Mouse (Mus musculus) thymus, adult 2 months (tissue): ENCODE measurements around the gene Cbx7.

Source experiments
- CTCF ChIP-seq: fragments of 200-500 bp; IDR thresholded peaks from 2 replicates; pipeline ENCODE4 v1.5.1; 2012; ENCODE audit warnings: mild to moderate bottlenecking, control low read depth, low read length, moderate library complexity, borderline replicate concordance; ENCODE audit not compliant: control insufficient read depth, poor library complexity, insufficient read depth; ENCODE audit errors: extremely low read depth
- POLR2A ChIP-seq: fragments of 200-500 bp; IDR thresholded peaks from 2 replicates; pipeline ENCODE4 v1.6.1; 2012; ENCODE audit warnings: mild to moderate bottlenecking, low read length, control low read depth, moderate library complexity; ENCODE audit not compliant: control insufficient read depth, poor library complexity, insufficient read depth; ENCODE audit errors: extremely low read depth

DNA sequence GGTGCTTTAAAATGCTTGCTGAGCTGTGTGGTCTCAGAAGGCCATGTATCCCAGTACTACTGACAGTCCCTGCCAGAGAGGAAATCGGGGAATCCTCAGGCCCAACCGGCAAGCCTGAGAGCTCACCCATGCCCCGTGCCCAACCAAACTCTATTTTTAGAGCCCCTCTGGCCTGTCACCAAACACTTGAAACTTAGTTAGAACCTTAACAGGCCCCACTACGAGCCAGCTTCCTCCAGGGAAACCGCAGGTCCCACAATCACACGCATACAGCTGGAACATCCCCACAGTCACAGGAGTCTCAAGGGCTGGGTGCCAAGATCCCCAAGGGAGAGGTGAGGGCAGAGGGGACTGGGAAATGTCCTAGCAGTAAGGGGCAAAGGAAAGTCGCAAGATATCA lies 35.2 kb upstream of the Cbx7 start:
- TF ChIP-seq CTCF (no peak), POLR2A (no peak)
